Mouse (Mus musculus): ENCODE results near the gene Rab4b.
A peak's percentile ranks its signal among the peaks of the same experiment; 100 is the strongest.

Rab4b gene

GRCm38 (mm10) chr7:27178324-27179216 is at the start of gene Rab4b:
TSS of gene Rab4b (minus strand) at chr7:27178896.
- peak; percentile 100 for DNase-seq (ENCODE audit: low spot score)

GRCm38 (mm10) chr7:27228281-27228821 is 49.7 kb upstream of the Rab4b start, which contains the start of gene Itpkc:
TSS of gene Itpkc (minus strand) at chr7:27228661.
- DNase-seq (ENCODE audit: low spot score) = peak; percentile 94

GRCm38 (mm10) chr7:27227676-27228075 is 49.0 kb upstream of the Rab4b start:
- DNase-seq (ENCODE audit: low spot score) = no peak

- DNase-seq (ENCODE audit: low spot score) = no peak
Measured at GRCm38 (mm10) chr7:27227276-27227675, 48.6 kb upstream of the Rab4b start.

GRCm38 (mm10) chr7:27224877-27225575 is 46.3 kb upstream of the Rab4b start:
- no peak for DNase-seq (ENCODE audit: low spot score)

GRCm38 (mm10) chr7:27222538-27222937 is 43.8 kb upstream of the Rab4b start:
- DNase-seq (ENCODE audit: low spot score) = no peak

- no peak for DNase-seq (ENCODE audit: low spot score)
Measured at GRCm38 (mm10) chr7:27221939-27222338, 43.2 kb upstream of the Rab4b start.

GRCm38 (mm10) chr7:27219937-27220336 is 41.2 kb upstream of the Rab4b start:
- no peak for DNase-seq (ENCODE audit: low spot score)

- no peak for DNase-seq (ENCODE audit: low spot score)
Measured at GRCm38 (mm10) chr7:27218586-27218985, 39.9 kb upstream of the Rab4b start.

GRCm38 (mm10) chr7:27212626-27213025 is 33.9 kb upstream of the Rab4b start:
- DNase-seq (ENCODE audit: low spot score) = no peak

GRCm38 (mm10) chr7:27203730-27204449 is 25.2 kb upstream of the Rab4b start:
- no peak for DNase-seq (ENCODE audit: low spot score)

- DNase-seq (ENCODE audit: low spot score) = no peak
Measured at GRCm38 (mm10) chr7:27198779-27199178, 20.1 kb upstream of the Rab4b start.

- no peak for DNase-seq (ENCODE audit: low spot score)
Measured at GRCm38 (mm10) chr7:27198355-27198754, 19.7 kb upstream of the Rab4b start.

- DNase-seq (ENCODE audit: low spot score) = no peak
Measured at GRCm38 (mm10) chr7:27197634-27198033, 18.9 kb upstream of the Rab4b start.

GRCm38 (mm10) chr7:27197136-27197535 is 18.4 kb upstream of the Rab4b start:
- DNase-seq (ENCODE audit: low spot score) = no peak

GRCm38 (mm10) chr7:27195681-27196611 is 17.2 kb upstream of the Rab4b start, which contains the start of the genes BC024978 and Snrpa:
TSS of gene BC024978 (plus strand) at chr7:27195781.
TSS of gene Snrpa (minus strand) at chr7:27196271.
- DNase-seq (ENCODE audit: low spot score) = peak; percentile 100

- no peak for DNase-seq (ENCODE audit: low spot score)
Measured at GRCm38 (mm10) chr7:27193731-27194130, 15.0 kb upstream of the Rab4b start.

- DNase-seq (ENCODE audit: low spot score) = no peak
Measured at GRCm38 (mm10) chr7:27192434-27192833, 13.7 kb upstream of the Rab4b start.

GRCm38 (mm10) chr7:27189271-27189931 is 10.7 kb upstream of the Rab4b start:
- no peak for DNase-seq (ENCODE audit: low spot score)

- DNase-seq (ENCODE audit: low spot score) = no peak
Measured at GRCm38 (mm10) chr7:27185986-27186385, 7.3 kb upstream of the Rab4b start.

Measured in lung, postnatal 25 days (tissue).